Mouse (Mus musculus) E14TG2a.4 (cell line): ENCODE measurements around the gene Lrriq1.

Experiments used
- CTCF ChIP-seq: conservative IDR thresholded peaks from 2 replicates; pipeline ENCODE4 v1.5.1; 2014; ENCODE audit warnings: low read length
- NANOG ChIP-seq: IDR thresholded peaks from 2 replicates; pipeline ENCODE4 v1.6.1; 2014; ENCODE audit warnings: borderline replicate concordance, low read length, mixed read lengths

DNA sequence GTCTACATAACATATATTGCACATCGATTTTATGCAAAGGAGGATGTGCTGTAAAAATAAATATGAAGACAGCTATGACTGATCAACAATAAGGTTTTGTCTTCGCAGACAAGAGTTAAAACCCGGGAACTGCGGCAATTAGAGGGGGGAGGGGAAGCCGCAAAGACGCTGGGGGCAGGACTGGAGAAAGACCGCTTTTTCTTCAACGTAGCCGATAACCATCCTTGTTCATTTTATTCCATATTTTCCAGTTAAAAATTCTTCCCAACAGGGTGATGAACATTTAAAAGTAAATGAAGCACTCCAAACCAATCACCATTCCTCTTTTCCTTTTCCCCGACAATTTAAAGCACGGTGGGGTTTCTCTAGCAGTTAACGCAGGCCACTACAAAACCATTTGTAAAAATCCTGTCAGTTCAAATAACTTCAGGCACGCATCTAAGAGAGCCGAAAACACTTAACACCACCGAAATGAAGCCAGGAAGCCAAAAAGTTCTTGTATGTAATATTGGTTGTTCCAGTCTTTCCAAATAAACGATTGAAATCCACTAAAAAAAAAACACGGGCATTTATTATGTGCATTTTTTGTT lies 209.4 kb downstream of the Lrriq1 start:
- no peak for TF ChIP-seq CTCF
- no peak for TF ChIP-seq NANOG
